Mouse (Mus musculus): ENCODE results near the gene Ajap1. TPM values are rescaled to one million over a fixed set of nuclear protein-coding genes. Genes with fewer than 3 reads are reported as not detected.

Ajap1 gene
- polyA plus RNA-seq, 1 experiment from 2014 or later: 0.41 TPM

DNA sequence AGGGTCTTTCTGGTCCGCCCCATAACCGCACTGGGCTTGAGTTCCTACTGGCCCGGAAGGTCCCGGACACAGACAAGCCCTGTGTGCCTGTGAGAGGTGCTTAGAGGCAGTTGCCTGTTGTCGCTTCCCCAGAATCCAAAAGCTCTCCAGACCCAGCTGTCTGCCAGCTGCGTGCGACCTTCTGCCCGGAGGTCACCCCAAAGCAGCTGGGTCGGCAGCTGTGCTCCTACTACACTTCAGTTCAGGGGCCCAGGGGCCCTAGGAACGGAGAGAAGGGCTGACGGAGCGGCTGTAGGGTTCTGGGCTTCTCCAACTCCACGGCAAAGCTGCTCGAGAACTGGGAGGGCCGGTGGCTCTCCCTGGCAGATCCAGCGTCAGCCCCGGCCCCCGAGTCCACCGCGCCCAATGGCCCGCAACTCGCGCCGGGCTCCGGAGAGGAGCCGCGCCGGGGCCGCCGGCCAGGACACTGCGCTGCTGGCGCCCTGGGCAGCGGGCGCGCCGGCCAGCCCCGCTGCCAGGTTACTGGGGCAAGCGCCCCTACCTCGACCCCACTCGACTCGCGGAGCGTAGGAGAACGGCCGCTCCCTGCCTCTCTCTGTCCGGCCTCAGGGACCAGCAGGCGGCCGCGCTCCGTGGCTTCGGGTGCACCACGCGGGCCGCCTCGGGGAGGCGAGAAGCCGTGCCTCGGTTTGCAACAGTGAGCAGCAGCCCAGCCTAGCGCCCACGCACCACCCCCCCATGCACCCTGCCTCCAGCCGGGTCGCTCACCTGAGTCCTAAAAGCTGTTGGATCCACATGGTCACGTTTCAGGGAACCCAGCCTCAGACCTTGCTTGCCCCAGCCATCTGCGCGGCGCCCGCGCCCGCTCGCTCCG is 1.0 kb downstream of the Ajap1 start:
- Histone ChIP-seq H3K27ac (0 out of 2 replicates have a peak overlapping the region, but pooled peaks have one; percentile 36), H3K4me1 (peaks cover 20% of the 10 kb centered on the region), H3K27me3 (ENCODE audit: insufficient read depth, poor library complexity, severe bottlenecking) (peaks cover 97% of the 10 kb centered on the region), H3K9me3 (no peaks in the 10 kb centered on the region), H3K36me3 (no peaks in the 10 kb centered on the region), H3K4me3 (peak overlapping the region; percentile 62)
- WGBS: under 1% methylated on average over 70 of the region's 71 CpGs
- DNase-seq (ENCODE audit: low spot score): no peak

DNA sequence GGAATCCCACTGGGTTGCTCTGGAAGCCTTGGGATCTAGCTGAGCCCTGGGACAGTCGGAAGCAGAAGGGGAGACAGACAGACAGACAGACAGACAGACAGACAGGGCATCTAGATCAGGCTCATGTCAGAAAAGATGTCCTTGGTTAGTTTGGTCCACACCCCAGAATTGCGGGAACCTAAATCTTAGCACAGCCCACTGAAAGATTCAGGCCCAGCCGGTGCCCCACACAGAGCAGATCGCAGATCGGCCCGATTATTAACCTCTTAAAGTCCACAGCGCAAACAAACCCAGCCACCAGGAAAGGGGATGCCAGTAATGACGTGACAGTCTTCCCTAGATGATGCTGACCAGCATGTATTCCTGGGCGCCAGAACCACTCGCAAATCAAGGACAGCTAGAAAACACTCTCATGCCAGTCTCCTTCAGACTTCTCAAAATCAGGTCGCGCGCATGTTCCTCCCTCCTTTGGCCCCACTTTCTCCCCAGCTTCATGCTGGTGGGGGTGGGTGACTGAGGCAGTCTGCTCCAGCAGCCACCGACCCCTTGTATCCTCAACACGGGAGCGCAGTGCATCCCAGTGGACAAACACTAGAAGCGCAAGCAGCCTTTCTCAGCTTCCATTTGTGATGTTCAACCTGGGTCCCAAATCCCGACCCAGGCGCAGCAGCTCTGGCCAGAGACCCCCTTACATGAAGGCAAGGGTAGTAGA is 1.9 kb downstream of the Ajap1 start:
- no peaks in the 10 kb centered on the region for H3K9me3 ChIP-seq
- 3% methylated on average over 19 of the region's 19 CpGs for WGBS
- H3K4me1 ChIP-seq: peaks cover 20% of the 10 kb centered on the region
- peak; percentile 83 for DNase-seq (ENCODE audit: low spot score)
- no peak overlapping the region for H3K27ac ChIP-seq
- peak overlapping the region; percentile 62 for H3K4me3 ChIP-seq
- H3K27me3 ChIP-seq (ENCODE audit: insufficient read depth, poor library complexity, severe bottlenecking): peaks cover 95% of the 10 kb centered on the region
- no peaks in the 10 kb centered on the region for H3K36me3 ChIP-seq

DNA sequence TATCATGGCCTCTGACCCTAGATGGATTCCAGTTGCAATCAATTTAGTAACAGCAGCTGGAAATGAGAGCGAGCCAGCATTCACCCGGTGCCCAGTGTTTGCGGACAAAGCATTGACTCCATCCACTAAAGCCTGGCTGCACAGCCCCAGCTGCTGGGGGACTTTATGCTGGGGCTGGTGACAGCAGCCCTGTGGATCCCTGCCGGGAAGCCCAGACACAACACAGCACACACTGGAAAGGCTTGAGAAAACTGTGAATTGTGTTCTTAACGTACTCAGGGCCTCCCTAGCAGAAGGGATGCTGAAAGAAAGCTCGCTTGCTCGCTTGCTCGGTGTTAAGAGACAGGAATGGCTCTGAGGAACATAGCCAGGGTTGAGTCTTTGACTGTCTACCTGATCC is 3.5 kb downstream of the Ajap1 start:
- Histone ChIP-seq H3K27ac (no peak overlapping the region), H3K4me1 (peaks cover 20% of the 10 kb centered on the region), H3K27me3 (ENCODE audit: insufficient read depth, poor library complexity, severe bottlenecking) (peaks cover 80% of the 10 kb centered on the region), H3K4me3 (no peak overlapping the region), H3K9me3 (no peaks in the 10 kb centered on the region), H3K36me3 (no peaks in the 10 kb centered on the region)
- DNase-seq (ENCODE audit: low spot score): no peak
- WGBS: 25% methylated on average over 8 of the region's 8 CpGs

DNA sequence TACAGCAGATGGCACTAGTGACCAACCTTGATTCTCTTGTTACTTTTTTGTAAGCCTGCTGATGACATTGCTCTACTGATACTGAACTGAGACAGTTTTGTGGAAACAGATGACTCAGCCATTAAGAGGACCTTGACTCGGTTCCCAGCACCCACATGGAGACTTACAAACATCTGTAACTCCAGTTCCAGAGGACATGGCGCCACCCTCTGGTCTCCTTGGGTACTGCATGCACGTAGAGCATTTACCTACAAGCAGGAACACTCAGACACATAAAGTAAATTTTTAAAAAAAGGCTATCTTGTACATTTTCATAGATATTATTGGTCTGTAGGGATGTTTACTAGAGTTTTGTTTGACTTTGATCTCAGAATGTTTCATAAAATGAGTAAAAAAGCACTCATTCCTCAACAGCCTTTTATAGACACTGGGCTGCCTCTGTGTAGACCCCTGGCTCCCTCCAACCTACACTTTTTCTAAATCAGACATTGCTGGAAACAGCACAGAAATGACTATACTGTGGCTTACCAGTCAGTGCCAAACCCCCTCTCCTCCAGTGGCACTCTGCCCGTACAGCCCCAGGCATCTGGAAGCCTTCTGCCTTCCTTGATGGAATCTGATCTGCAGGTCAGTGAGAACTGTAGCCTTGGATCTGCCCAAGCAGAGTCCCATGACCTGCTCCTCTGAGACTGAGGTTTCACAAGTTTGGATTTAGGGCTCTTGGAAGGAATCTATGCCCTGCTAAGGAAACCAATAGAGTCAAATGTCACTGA is 8.9 kb downstream of the Ajap1 start:
- DNase-seq (ENCODE audit: low spot score): no peak
- H3K4me1 ChIP-seq: no peaks in the 10 kb centered on the region
- no peak overlapping the region for H3K4me3 ChIP-seq
- peaks cover 26% of the 10 kb centered on the region for H3K27me3 ChIP-seq (ENCODE audit: insufficient read depth, poor library complexity, severe bottlenecking)
- WGBS: 69% methylated on average over 4 of the region's 4 CpGs
- H3K9me3 ChIP-seq: 0 out of 2 replicates have a peak, but pooled peaks cover 6% of the 10 kb centered on the region
- no peaks in the 10 kb centered on the region for H3K36me3 ChIP-seq
- H3K27ac ChIP-seq: no peak overlapping the region

DNA sequence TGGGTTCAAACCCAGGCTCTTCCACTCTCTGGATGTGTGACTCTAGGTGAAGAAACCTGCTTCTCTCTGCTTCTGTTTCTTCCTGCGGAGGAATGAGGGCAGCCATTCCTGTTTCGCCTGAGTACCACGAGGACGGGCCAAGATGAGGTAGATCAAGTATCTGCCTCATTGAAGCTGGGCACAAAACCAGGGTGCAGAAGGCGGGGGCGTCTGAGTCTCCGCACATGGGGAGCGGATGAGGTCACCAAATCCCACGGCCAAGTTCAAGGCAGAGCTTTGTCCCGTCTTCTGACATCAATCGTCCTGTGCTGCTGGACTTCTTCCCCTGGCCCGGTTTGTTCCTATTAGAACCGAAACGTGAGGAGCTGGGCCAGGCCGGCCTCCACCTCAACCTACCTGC is 12.9 kb downstream of the Ajap1 start:
- Histone ChIP-seq H3K4me3 (no peak overlapping the region), H3K36me3 (no peaks in the 10 kb centered on the region), H3K4me1 (no peaks in the 10 kb centered on the region), H3K27me3 (ENCODE audit: insufficient read depth, poor library complexity, severe bottlenecking) (peaks cover 2% of the 10 kb centered on the region; the same call in 1 of the 2 replicates), H3K9me3 (0 out of 2 replicates have a peak, but pooled peaks cover 6% of the 10 kb centered on the region), H3K27ac (no peak overlapping the region)
- DNase-seq (ENCODE audit: low spot score): no peak
- 85% methylated on average over 15 of the region's 15 CpGs for WGBS

DNA sequence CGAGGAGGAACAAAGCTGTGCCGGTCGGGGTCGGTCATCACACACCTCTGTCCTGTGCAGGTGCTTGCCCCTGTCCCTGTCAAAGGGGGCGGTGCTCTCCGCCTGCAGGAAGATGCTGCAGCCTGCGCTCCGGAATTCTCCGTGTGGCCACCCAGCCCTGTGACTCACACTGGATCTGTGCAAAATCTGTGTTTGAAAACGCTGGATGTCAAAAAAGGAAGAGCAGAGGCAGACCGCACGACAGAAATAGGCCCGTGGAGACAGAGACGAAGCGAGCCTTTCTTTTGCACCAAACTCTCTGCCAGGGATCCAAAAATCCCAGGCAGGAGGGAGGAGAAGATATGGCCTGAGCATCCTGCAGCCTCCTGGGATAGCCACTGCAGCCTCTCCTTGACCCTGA is 22.7 kb downstream of the Ajap1 start:
- H3K4me1 ChIP-seq: no peaks in the 10 kb centered on the region
- peaks cover 13% of the 10 kb centered on the region; the same call in 1 of the 2 replicates for H3K27me3 ChIP-seq (ENCODE audit: insufficient read depth, poor library complexity, severe bottlenecking)
- no peaks in the 10 kb centered on the region for H3K9me3 ChIP-seq
- no peak overlapping the region for H3K27ac ChIP-seq
- no peak overlapping the region for H3K4me3 ChIP-seq
- no peaks in the 10 kb centered on the region for H3K36me3 ChIP-seq
- WGBS: 79% methylated on average over 15 of the region's 15 CpGs
- DNase-seq (ENCODE audit: low spot score): no peak

DNA sequence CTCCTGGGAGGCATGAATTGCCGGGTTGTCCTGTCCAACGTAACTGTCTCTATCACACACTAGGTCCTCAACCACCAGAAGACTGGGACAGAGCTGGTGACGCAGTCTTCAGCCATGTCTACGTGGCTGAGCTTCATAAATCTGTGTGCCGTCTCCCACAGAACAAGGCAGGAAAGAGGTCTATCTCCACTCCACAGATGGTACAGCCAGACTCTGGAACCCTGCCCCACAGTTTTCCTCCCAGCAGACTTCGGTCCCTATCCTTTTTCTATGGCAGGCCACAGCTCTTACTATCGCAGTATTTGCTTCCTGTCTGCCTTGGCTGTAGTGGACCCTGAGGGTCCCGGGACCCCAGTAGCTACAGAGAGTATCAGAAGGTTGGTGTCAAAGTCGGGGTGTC is 23.1 kb downstream of the Ajap1 start:
- WGBS: 83% methylated on average over 9 of the region's 9 CpGs
- Histone ChIP-seq H3K36me3 (no peaks in the 10 kb centered on the region), H3K27ac (no peak overlapping the region), H3K4me3 (no peak overlapping the region), H3K9me3 (no peaks in the 10 kb centered on the region), H3K27me3 (ENCODE audit: insufficient read depth, poor library complexity, severe bottlenecking) (peaks cover 9% of the 10 kb centered on the region; the same call in 1 of the 2 replicates), H3K4me1 (no peaks in the 10 kb centered on the region)
- DNase-seq (ENCODE audit: low spot score): no peak

DNA sequence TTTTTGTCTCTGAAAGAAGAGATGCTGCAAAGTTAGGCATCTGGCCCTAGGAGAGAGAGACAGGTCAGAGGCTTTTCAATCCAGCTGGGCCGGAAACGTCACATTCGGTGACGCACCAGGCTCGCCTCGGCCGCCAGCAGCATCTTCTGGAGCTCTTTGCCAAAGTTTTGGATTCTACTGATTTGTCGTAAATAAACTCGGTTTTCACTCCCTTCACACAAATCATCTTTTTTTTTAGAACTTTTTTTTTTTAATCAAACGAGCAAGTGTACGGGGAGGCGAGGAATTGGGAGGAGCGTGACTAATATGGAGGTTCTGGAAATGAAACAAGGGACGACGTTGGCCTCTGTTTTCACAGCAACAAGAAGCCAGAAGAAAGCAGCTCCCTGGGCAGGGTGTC is 23.8 kb downstream of the Ajap1 start:
- no peaks in the 10 kb centered on the region for H3K9me3 ChIP-seq
- no peak for DNase-seq (ENCODE audit: low spot score)
- no peak overlapping the region for H3K27ac ChIP-seq
- H3K27me3 ChIP-seq (ENCODE audit: insufficient read depth, poor library complexity, severe bottlenecking): peaks cover 5% of the 10 kb centered on the region; the same call in 1 of the 2 replicates
- no peaks in the 10 kb centered on the region for H3K4me1 ChIP-seq
- no peak overlapping the region for H3K4me3 ChIP-seq
- WGBS: 88% methylated on average over 15 of the region's 15 CpGs
- no peaks in the 10 kb centered on the region for H3K36me3 ChIP-seq

DNA sequence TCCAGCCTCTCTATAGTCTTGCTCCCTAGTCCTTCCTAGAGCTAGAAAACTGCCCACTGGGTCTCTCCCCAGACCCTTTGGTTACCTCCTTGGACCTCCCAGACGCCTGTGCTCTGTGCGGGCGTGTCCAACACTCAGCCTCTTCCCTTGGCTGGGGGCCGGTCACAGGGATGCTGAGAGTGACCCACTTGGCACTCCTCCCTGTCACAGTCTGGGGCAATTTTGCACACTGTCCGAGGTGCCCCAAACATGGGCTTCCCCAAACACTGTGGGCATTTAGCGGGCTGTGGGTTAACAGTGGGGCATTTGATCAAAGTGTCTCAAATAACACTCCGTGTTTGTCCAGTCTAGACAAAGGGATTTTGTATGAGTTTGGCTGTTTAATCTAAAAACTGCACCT is 29.1 kb downstream of the Ajap1 start:
- Histone ChIP-seq H3K4me1 (no peaks in the 10 kb centered on the region), H3K27me3 (ENCODE audit: insufficient read depth, poor library complexity, severe bottlenecking) (no peaks in the 10 kb centered on the region), H3K27ac (no peak overlapping the region), H3K36me3 (no peaks in the 10 kb centered on the region), H3K9me3 (no peaks in the 10 kb centered on the region), H3K4me3 (no peak overlapping the region)
- DNase-seq (ENCODE audit: low spot score): no peak
- whole genome bisulfite sequencing: 86% methylated on average over 7 of the region's 7 CpGs

DNA sequence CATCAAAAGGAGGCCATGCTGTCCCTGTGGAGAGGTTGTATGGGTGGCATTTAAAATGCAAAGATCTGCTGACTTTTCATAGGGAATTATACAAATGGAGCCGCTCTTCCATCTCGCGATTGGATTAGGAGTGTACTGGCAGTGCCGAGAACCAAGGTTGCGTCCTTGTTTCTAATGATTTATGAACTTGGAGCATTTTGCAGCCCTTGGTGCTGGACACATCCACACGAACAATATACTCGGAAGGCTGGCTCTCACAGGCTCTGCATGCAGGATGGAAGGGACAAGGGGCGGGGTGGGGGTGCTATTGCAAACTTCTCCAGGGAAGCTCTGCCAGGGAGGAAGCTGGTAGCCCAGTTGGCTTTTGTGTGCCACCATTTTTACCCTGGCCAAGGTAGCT is 31.1 kb downstream of the Ajap1 start:
- no peaks in the 10 kb centered on the region for H3K27me3 ChIP-seq (ENCODE audit: insufficient read depth, poor library complexity, severe bottlenecking)
- H3K36me3 ChIP-seq: no peaks in the 10 kb centered on the region
- no peak overlapping the region for H3K4me3 ChIP-seq
- H3K9me3 ChIP-seq: no peaks in the 10 kb centered on the region
- no peak for DNase-seq (ENCODE audit: low spot score)
- H3K4me1 ChIP-seq: no peaks in the 10 kb centered on the region
- WGBS: 85% methylated on average over 8 of the region's 8 CpGs
- no peak overlapping the region for H3K27ac ChIP-seq

DNA sequence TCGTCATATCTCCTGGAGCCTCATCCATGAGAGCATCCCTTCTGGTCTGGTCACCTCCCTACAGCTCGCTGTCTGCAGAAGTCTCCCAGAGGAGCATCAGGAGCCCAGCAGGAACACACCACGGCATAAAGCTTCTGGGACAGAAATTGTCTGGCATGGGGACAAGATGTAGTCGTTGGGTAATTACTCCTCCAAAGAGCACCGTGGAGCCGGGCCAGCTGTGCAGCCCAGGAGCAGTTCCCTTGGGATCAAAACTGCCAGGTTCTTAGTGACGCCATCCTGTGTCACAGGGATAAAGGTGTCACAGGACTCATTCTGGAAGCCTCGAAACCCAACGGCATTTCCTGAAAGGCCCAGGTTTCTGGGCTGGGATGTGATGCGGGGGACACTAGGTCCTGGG is 40.1 kb downstream of the Ajap1 start:
- H3K36me3 ChIP-seq: no peaks in the 10 kb centered on the region
- H3K4me1 ChIP-seq: no peaks in the 10 kb centered on the region
- no peak for DNase-seq (ENCODE audit: low spot score)
- WGBS: 86% methylated on average over 10 of the region's 10 CpGs
- no peak overlapping the region for H3K27ac ChIP-seq
- H3K27me3 ChIP-seq (ENCODE audit: insufficient read depth, poor library complexity, severe bottlenecking): peaks cover 13% of the 10 kb centered on the region
- no peak overlapping the region for H3K4me3 ChIP-seq
- H3K9me3 ChIP-seq: no peaks in the 10 kb centered on the region

DNA sequence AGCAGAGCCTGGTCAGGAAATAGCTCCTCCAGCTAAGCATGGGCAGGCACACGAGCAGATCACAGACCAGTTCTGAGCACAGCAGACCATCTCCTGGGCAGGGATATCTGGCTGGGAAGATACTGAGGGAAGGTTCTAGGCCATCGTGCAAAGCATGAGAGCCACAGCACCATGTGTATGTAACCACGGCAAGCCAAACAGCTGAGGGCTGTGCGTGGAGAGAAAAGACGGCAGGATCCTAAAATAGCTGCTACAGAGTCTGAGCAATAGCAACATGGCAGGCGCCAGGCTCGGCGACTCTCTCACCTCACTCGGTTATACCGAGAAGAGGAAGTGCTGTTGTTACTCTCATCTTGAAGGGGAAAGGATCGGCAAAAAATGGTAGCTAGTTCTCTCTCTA is 42.7 kb downstream of the Ajap1 start:
- H3K27ac ChIP-seq: no peak overlapping the region
- WGBS: 63% methylated on average over 11 of the region's 11 CpGs
- no peak for DNase-seq (ENCODE audit: low spot score)

DNA sequence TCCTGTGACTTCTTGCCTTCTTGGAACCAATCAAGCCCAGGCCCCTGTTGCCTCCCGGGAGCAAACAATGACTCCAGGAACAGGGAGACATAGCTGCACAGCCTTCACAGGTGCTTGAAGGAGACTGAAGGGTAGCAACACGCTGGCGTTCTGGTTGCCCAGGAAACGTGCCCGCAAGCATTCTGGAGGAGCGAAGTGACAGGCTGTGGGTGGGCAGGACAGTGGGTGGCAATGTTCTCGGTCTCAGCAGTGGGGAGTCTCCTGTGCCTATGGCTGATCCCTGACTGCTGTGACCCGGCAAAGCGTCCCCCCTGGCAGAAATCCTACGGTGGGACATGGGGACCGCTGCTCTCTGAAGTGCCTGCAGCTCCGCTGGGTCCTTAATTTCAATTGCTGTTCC is 43.6 kb downstream of the Ajap1 start:
- peaks cover 16% of the 10 kb centered on the region for H3K27me3 ChIP-seq (ENCODE audit: insufficient read depth, poor library complexity, severe bottlenecking)
- no peaks in the 10 kb centered on the region for H3K4me1 ChIP-seq
- no peak overlapping the region for H3K4me3 ChIP-seq
- no peaks in the 10 kb centered on the region for H3K9me3 ChIP-seq
- WGBS: 77% methylated on average over 12 of the region's 12 CpGs
- no peak for DNase-seq (ENCODE audit: low spot score)
- H3K27ac ChIP-seq: no peak overlapping the region
- H3K36me3 ChIP-seq: no peaks in the 10 kb centered on the region

More for the DNA sequence above, 42.7 kb downstream of the Ajap1 start:
- H3K9me3 ChIP-seq: no peaks in the 10 kb centered on the region
- no peak overlapping the region for H3K4me3 ChIP-seq
- H3K27me3 ChIP-seq (ENCODE audit: insufficient read depth, poor library complexity, severe bottlenecking): peaks cover 16% of the 10 kb centered on the region
- H3K4me1 ChIP-seq: no peaks in the 10 kb centered on the region
- H3K36me3 ChIP-seq: no peaks in the 10 kb centered on the region
